Mouse (Mus musculus) lung, embryonic 15.5 days (tissue): ENCODE measurements around the gene Mustn1. TPM values are rescaled to one million over a fixed set of nuclear protein-coding genes. Genes with fewer than 3 reads are reported as not detected.

ENCODE experiments used
- ATAC-seq: fragments of 200-750 bp; cut with Nextera tagmentation; 2 replicates; pipeline ENCODE4 v1.8.0; 2017; ENCODE audit warnings: moderate number of reproducible peaks, borderline replicate concordance; ENCODE audit not compliant: low FRiP score, low TSS enrichment; ENCODE audit errors: extremely low read depth
- H3K27ac ChIP-seq: fragments of 300-500 bp; sonication (generic); 2 replicates; pipeline ENCODE4 v1.5.1; 2015; ENCODE audit warnings: moderate library complexity, mild to moderate bottlenecking, inconsistent platforms
- H3K27me3 ChIP-seq: fragments of 300-500 bp; sonication (generic); 2 replicates; pipeline ENCODE4 v1.6.1; 2015; ENCODE audit warnings: inconsistent platforms
- H3K36me3 ChIP-seq: fragments of 300-500 bp; sonication (generic); 2 replicates; pipeline ENCODE4 v1.6.1; 2015; ENCODE audit warnings: inconsistent platforms
- H3K4me1 ChIP-seq: fragments of 300-500 bp; sonication (generic); 2 replicates; pipeline ENCODE4 v1.6.1; 2015; ENCODE audit warnings: inconsistent platforms
- H3K4me2 ChIP-seq: fragments of 300-500 bp; sonication (generic); 2 replicates; pipeline ENCODE4 v1.6.1; 2015; ENCODE audit warnings: inconsistent platforms, mild to moderate bottlenecking, moderate library complexity
- H3K4me3 ChIP-seq: fragments of 300-500 bp; sonication (generic); 2 replicates; pipeline ENCODE4 v1.5.1; 2015; ENCODE audit warnings: mild to moderate bottlenecking, inconsistent platforms
- H3K9ac ChIP-seq: fragments of 300-500 bp; sonication (generic); 2 replicates; pipeline ENCODE4 v1.6.1; 2015; ENCODE audit warnings: inconsistent platforms
- H3K9me3 ChIP-seq: fragments of 300-500 bp; sonication (generic); 2 replicates; pipeline ENCODE4 v1.6.1; 2016; ENCODE audit warnings: inconsistent platforms
- WGBS: fragments of 180-500 bp; shearing (Covaris S2); methylation state at CpG from one replicate; pipeline ENCODE4 v1.1.7; 2015; 5-methylcytosine and 5-hydroxymethylcytosine counted together
- polyA plus RNA-seq: library from polyadenylated mRNA; unstranded; fragments of >200 nt; fragmentation: Nextera tagmentation; extraction: Ambion mirVana; gene quantifications from 2 replicates; pipeline ENCODE4 v1.2.1, GENCODE M21; 2015

The Mustn1 gene
- polyA plus RNA-seq, 1 experiment from 2014 or later: 9.3 TPM

DNA sequence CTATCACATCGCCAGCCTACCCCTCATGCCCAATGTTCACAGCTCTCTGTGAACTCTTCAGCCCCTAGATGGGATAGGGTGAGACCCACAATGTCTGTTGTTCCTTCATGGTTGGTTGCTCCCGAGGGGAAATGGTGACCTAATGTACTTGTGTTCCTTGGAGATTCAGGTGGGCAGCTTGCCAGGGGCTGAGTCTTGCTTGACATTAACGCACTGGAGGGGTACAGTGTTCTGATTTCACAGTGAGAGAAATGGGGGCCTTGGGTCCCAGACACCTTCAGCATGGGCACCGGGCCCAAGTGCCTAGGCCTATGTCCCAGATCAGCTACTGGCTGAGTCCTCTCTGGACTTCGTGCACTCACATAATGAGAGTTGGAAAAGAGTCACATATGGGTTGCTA is 34.4 kb downstream of the Mustn1 start:
- Histone ChIP-seq H3K4me1 (no peaks in the 10 kb centered on the region), H3K4me3 (no peak overlapping the region), H3K27me3 (no peaks in the 10 kb centered on the region), H3K36me3 (no peaks in the 10 kb centered on the region), H3K9ac (no peak overlapping the region), H3K4me2 (no peak overlapping the region), H3K9me3 (no peaks in the 10 kb centered on the region), H3K27ac (no peak overlapping the region)
- WGBS: 59% methylated on average over 5 of the region's 5 CpGs
- no peak for ATAC-seq

DNA sequence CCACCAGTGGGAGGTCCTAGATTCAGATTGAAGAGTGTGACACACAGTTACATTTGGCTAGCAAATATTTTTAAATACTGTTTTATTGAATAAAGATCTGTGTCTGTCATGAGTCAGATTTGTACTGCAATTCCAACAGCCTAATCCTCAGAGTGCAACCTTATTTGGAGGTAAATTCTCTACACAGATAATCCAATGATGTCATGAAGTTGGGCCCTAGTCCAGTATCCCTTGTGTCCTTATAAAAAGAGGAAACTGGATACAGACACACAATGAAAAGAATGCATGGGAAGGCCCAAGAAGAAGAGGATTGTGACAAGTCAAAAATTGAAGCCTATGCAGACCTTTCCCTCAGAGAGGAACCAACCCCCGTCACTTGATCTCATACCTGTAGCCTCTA is 37.5 kb downstream of the Mustn1 start:
- Histone ChIP-seq H3K9me3 (no peaks in the 10 kb centered on the region), H3K4me1 (0 out of 2 replicates have a peak, but pooled peaks cover 1% of the 10 kb centered on the region), H3K27me3 (no peaks in the 10 kb centered on the region), H3K27ac (no peak overlapping the region), H3K9ac (no peak overlapping the region), H3K36me3 (no peaks in the 10 kb centered on the region), H3K4me3 (no peak overlapping the region), H3K4me2 (no peak overlapping the region)
- ATAC-seq: no peak
- WGBS: 66% methylated on average over 1 of the region's 1 CpGs

GRCm38 (mm10) chr14:30922053-30922670 is 43.2 kb downstream of the Mustn1 start:
- ATAC-seq: peak; percentile 31; the same call in 1 of the 2 replicates

DNA sequence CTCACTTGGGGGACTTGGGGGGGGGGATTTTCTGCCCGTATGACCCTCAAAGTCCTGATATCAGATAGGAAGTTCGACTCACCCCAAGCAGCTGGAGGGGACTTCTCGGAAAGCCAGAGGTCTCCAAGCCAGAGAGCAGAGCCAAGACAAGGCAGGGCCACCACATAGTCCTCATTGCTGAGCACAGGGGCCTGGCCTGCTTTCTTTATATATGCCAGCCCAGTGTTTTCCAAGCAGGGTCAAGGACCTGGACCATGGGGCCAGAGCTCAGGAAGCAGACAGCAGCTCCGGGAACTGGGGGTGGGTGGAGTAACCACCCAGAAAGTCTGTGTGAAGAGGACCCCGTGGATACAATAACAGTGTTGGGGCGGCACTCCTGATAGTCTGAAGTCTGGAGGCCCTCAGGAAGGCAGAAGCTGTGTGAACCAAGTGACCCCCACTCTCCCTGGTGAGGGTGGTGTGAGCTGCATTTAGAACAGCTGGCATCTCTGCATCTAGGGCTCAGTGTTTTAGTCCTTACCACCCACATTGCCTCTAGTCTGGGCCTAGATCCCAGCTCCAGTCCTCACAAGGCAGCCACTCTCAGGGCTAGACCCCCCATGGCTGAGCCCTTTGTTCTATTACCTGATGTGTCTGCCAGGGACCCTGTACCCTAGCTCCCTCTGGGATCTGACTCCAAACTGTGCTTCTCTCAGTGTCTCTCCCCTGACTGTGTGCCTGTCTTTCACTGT is 44.5 kb downstream of the Mustn1 start, which contains the start of gene Itih3:
TSS of gene Itih3 (minus strand) at position 386 of the 731 bp plus-strand sequence.
- Histone ChIP-seq H3K36me3 (no peaks in the 10 kb centered on the region), H3K4me3 (no peak within 1 kb of the TSS), H3K4me1 (0 out of 2 replicates have a peak, but pooled peaks cover 12% of the 10 kb centered on the region), H3K27ac (no peak within 1 kb of the TSS), H3K9me3 (no peaks in the 10 kb centered on the region), H3K27me3 (no peaks in the 10 kb centered on the region), H3K9ac (no peak within 1 kb of the TSS), H3K4me2 (no peak within 1 kb of the TSS)
- WGBS: 35% methylated on average over 6 of the region's 6 CpGs
- ATAC-seq: 0 out of 2 replicates have a peak, but pooled peaks have one; percentile 39

More at GRCm38 (mm10) chr14:30922053-30922670, 43.2 kb downstream of the Mustn1 start:
- Histone ChIP-seq H3K4me3 (no peak overlapping the region), H3K4me1 (0 out of 2 replicates have a peak, but pooled peaks cover 12% of the 10 kb centered on the region), H3K9ac (no peak overlapping the region), H3K4me2 (no peak overlapping the region), H3K36me3 (no peaks in the 10 kb centered on the region), H3K9me3 (no peaks in the 10 kb centered on the region), H3K27ac (no peak overlapping the region), H3K27me3 (no peaks in the 10 kb centered on the region)
- 34% methylated on average over 8 of the region's 8 CpGs for WGBS

- H3K36me3 ChIP-seq: no peaks in the 10 kb centered on the region
- no peaks in the 10 kb centered on the region for H3K9me3 ChIP-seq
- no peak for ATAC-seq
- 91% methylated on average over 3 of the region's 3 CpGs for WGBS
- H3K4me1 ChIP-seq: 0 out of 2 replicates have a peak, but pooled peaks cover 12% of the 10 kb centered on the region
- no peak overlapping the region for H3K9ac ChIP-seq
- H3K4me3 ChIP-seq: no peak overlapping the region
- H3K27me3 ChIP-seq: no peaks in the 10 kb centered on the region
- no peak overlapping the region for H3K4me2 ChIP-seq
- no peak overlapping the region for H3K27ac ChIP-seq
These were observed 46.5 kb downstream of the Mustn1 start for GRCm38 (mm10) chr14:30925492-30925891.

DNA sequence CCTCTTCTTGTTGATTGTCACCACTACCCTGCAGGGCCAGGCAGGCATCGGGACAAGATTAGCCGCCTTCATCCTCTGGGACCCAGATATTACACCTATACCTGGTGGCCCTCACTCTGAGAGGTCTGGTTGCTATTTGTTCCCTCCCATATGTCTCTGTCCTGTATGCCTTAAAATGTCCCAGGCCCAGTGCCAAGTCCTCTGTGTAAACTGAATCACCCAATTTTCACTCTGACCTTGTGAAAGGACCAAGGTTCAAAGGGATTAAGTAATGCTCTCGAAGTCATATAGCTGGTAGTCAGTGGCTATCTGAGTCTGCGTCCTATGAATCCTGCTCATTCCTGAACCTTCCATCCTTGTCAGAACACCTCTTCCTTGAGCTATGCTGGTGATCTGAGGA is 51.4 kb downstream of the Mustn1 start:
- no peaks in the 10 kb centered on the region for H3K36me3 ChIP-seq
- no peak overlapping the region for H3K27ac ChIP-seq
- H3K4me1 ChIP-seq: no peaks in the 10 kb centered on the region
- no peak overlapping the region for H3K4me2 ChIP-seq
- no peak for ATAC-seq
- no peak overlapping the region for H3K9ac ChIP-seq
- H3K9me3 ChIP-seq: no peaks in the 10 kb centered on the region
- no peak overlapping the region for H3K4me3 ChIP-seq
- WGBS: 79% methylated on average over 4 of the region's 4 CpGs
- no peaks in the 10 kb centered on the region for H3K27me3 ChIP-seq

Other genes starting within 250 kb of the Mustn1 start
- 17.4 and 17.8 TPM in 2 replicates for gene Rft1, start 224.8 kb upstream of the Mustn1 start, polyA plus RNA-seq
- 11.7 and 12.7 TPM in 2 replicates for gene Sfmbt1, start 164.4 kb upstream of the Mustn1 start, polyA plus RNA-seq
- gene Tmem110, start 53.6 kb upstream of the Mustn1 start, polyA plus RNA-seq: 29.9 and 30.0 TPM in 2 replicates
- gene Itih4, start 7.3 kb downstream of the Mustn1 start, polyA plus RNA-seq: 0.16 and 0.70 TPM in 2 replicates
- gene Itih3, start 44.6 kb downstream of the Mustn1 start, polyA plus RNA-seq: 0.50 and 2.4 TPM in 2 replicates
- 0.06 and 0.31 TPM in 2 replicates for gene Itih1, start 64.1 kb downstream of the Mustn1 start, polyA plus RNA-seq
- 12.8 and 13.1 TPM in 2 replicates for gene Nek4, start 72.2 kb downstream of the Mustn1 start, polyA plus RNA-seq
- 67.0 and 70.1 TPM in 2 replicates for gene Glt8d1, start 122.2 kb downstream of the Mustn1 start, polyA plus RNA-seq
- 399 and 416 TPM in 2 replicates for gene Spcs1, start 122.5 kb downstream of the Mustn1 start, polyA plus RNA-seq
- 131 and 140 TPM in 2 replicates for gene Pbrm1, start 139.9 kb downstream of the Mustn1 start, polyA plus RNA-seq
- 81.4 and 89.4 TPM in 2 replicates for gene Gnl3, start 140.0 kb downstream of the Mustn1 start, polyA plus RNA-seq
- 70.8 and 75.2 TPM in 2 replicates for gene Smim4, start 249.8 kb downstream of the Mustn1 start, polyA plus RNA-seq